Mouse (Mus musculus): ENCODE measurements around the gene Krba1. TPM values are rescaled to one million over a fixed set of nuclear protein-coding genes. Genes with fewer than 3 reads are reported as not detected.

The Krba1 gene
- polyA plus RNA-seq, 1 experiment = 17.8 TPM

DNA sequence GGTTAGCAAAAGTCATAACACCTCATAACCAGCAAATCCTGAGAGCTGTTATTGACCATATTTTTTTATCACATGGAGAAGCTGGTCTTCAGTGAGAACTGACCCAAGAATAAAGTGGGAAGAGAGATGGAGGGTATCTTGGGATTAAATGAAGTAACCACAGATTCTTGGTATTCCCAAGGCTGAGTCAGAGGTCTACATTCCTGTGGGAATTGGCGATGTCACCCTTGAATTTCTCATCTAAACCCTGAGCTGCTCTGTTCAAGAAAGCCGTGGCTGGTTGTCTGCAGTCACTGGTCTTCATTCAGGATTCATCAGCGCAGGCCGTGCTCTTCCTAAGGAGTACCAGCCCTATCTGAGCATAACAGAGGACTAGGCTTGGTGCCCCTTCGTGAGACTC is 31.6 kb downstream of the Krba1 start:
- DNase-seq (ENCODE audit: low read depth) = no peak

DNA sequence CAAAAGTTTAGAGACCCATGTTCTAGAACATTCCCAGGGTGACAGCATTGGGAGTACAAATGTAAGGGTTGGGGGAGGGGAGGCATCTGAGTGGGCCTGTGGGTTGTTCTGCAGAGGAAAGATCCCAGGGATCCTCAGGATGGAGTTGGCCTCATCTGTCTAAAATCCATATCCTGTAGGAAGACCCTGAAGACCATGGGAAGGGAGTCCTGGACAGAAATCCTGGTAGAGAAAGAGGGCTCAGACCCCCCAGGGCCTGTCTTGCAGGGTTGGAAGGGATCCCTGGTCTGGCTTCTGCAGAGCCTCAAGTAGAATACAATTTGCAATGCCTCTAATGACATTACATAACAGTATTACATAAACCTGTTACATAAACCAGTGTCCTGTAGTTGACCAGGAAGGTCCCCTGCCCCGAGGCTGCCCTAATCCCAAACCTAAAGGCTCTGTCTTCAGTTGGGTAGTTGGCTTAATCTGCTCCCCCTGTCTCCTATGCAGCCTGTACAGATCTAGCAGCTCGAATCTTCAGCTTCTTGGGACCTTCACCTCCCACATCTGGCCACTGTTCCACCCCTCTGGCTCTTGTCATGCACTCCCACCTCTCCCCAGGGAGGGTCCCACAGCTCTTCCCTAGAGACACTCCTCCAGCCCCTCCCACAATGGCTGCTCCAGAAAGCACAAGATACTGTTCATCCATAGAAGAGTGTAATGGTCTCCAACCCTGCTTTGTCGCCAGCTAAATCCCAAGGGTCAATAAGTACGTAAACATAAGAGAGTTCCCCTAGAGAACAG is 33.6 kb downstream of the Krba1 start:
- no peak for DNase-seq (ENCODE audit: low read depth)

DNA sequence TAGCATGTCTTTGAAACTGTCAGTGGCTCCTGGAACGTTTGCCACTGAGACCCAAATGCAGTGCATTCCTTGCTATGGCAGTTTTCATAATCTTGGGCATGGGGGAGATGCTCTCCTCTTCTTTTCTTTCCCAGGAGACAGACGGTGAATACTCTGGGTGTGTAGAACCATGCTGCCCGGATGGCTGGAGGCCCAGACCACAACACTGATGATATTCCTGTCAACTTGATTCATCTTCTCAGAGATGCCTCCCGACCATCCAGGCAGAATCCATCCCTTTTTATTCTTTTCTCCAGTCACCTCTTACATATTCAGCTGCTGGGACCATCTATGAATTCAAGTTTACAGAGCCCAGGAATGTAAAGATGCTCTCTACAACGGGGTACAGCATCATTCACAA is 35.4 kb downstream of the Krba1 start:
- DNase-seq (ENCODE audit: low read depth) = no peak

DNA sequence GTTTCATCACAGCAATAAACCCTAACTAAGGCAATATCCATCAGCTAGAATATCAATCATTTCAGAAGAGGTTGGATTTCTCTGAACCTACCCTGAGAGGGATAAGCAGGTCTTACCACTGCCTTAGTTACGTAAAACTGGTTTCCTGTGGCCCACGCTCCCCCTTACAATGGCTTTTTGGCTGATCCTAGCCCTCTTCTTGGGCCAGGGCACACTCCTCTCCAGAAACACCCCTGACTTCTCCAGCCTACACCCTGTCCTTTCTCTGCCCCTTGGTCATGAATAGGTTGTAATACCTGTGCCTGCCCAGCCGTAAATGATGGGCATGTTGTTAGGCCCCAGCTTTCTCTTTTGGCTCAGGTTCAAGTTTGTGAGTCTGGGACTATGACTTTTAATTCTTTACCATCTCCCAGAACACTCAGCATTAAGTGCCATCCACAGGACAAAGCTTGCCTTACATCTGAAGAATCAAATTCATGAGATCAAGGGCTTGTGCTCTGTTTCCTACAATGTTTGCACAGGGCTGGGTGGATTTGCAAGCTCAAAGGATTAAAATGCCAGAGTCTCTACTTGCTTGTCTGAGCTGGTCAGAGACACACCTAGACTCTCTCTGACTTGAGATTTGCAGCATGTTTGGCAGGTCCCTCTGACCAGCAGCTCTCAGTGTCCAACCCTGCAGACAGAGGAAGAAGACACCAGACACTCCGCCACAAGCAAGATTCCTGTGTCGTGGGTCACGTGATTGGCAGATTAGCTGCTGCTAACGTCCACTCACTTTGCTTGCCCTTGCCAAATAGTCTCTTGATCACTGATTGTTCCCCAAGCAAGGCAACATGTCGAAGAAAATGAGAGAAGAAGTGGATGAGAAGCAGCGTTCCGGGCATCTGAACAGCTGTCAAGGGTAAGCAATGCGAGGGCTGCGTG is 37.8 kb downstream of the Krba1 start:
- DNase-seq (ENCODE audit: low read depth) = peak; percentile 83

DNA sequence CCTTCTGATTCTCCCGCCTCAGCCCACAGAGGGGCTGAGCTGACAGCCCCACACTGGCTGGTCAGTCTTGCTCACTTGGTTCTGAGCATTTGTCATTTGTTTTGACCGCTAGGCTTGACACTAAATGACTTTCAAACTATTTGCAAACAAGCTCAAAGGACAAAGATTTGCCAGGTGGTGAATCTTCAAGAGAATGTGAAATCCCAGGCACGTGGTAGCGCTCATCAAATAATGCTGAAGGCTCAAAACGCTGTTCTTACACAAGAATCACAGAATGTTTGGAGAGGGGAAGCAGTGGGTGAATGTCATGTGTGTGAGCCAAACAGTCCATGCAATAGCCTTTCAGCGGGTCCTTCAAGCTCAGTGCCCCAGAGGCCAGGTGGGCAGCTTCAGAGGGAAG is 39.3 kb downstream of the Krba1 start:
- no peak for DNase-seq (ENCODE audit: low read depth)

DNA sequence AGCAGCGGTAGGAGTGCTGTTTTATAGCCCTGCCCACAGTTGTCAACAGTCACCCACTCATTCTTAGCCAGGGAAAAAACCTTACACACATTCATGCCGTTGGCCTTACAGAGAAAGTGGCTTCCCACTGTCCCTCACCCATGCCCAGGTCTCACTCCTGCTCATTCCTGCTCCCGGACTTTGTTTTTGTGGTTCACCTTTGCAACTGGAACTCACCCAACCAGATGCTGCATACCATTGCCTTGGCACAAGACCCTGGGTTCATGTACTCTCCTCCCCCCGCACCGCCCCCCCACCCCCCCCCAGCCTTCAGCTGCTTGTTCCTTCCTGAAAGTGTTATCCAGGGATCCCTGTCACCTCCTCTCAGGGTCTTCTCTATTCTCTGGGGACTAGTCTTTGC is 39.7 kb downstream of the Krba1 start:
- no peak for DNase-seq (ENCODE audit: low read depth)

DNA sequence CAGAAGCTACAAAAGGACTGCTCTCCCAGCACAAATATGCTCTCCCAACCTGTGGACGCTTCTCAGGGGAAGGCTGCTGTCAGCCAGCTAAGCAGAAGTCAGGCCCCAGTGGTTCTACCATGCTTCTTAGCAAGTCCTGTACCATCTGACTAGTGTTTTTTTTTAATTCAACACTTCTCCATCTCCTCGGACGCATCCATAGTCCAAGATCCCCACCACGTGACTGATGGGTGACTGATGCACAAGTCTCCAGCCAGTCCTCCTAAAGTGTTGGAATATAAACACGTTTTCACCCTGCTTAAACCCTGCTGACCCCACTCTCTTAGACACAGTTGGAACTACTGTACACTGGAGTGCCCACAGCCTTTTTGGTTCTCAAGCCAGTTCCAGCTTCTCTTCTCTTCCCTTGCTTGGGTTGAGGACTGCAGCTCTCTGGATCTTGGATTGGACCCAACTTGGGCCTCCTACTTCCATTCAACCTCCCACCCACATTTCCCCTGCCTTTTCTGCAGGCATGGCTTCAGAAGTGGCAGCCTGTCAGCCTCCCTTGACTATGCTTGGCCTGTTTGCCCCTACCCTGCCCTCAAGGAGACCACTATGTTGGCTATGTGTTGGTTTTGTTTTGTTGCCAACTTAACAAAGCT is 40.4 kb downstream of the Krba1 start:
- no peak for DNase-seq (ENCODE audit: low read depth)

DNA sequence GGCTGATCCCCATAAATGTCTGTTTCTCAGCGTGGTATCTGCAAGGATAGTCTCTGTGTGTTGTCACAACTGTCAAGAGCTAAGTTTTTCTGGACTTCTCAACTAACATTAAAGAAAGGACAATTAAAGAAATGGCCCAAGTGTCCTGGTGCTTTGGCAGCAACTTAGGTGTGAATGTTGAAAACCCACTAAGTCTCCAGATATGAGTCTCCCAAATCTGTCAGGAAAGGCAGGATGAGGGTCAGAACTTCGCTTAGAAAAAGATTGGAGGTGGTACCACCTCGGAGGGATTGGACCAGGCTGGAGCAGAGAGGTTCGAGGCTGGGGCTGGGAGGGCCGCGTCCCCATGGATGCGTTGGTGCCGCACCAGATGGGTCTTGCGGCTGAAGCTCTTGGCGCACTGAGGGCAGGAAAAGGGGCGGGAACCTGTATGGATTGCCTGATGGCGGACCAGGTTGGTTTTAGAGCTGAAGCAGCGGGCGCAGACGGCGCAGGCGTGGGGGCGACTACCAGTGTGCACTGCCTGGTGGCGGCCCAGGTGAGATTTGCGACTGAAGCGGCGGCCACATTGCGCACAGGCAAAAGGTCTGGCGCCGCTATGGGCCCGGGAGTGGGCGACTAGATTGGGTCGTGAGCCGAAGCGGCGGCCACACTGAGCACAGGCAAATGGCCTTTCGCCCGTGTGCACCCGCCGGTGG is 42.4 kb downstream of the Krba1 start:
- DNase-seq (ENCODE audit: low read depth) = no peak

DNA sequence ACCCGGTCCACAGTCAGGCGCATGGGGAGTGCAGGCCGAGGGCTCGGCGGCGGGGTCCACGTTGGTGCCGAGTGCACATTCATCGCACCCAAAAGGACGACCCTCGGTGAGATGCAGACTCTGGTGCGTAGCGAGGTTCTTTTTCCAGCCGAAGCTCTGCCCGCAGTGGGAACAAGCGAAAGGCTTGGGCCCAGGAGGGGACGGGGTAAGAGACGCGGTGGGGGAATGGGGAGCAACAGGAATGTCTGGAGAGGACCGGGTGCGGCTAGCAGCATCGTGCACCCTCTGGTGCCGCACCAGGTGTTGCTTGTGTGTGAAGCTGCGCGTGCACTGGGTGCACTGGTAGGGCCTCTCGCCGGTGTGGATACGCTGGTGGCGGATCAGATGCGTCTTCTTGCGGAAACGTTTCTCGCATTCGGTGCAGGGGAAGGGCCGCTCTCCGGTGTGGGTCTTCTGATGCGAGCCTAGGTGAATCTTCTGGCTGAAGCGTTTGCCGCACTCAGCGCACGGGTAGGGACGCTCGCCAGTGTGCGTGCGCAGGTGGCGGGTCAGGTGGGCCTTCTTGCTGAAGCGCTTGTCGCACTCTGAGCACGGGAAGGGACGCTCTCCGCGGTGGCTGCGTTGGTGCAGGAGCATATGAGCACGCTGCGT is 43.2 kb downstream of the Krba1 start:
- no peak for DNase-seq (ENCODE audit: low read depth)

DNA sequence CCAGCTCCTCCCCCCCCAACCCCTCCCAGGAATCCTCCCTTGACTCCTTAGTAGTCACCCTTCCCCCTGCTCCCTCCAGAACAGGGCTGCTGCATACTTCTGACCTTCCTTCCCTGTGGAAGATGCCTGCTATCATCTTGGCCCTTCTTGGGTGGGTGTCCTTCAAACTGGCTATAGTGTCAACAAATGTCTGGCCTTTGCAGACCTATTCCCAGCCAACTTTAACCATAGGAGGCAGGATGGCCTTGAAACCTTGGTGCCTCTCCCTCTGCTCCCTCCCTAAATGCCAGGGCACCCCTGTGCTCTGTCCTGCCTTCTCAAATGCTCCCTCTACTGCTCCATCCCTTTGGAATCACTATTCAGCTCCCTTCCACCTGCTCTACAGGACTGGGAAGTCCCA is 44.3 kb downstream of the Krba1 start:
- DNase-seq (ENCODE audit: low read depth) = no peak

DNA sequence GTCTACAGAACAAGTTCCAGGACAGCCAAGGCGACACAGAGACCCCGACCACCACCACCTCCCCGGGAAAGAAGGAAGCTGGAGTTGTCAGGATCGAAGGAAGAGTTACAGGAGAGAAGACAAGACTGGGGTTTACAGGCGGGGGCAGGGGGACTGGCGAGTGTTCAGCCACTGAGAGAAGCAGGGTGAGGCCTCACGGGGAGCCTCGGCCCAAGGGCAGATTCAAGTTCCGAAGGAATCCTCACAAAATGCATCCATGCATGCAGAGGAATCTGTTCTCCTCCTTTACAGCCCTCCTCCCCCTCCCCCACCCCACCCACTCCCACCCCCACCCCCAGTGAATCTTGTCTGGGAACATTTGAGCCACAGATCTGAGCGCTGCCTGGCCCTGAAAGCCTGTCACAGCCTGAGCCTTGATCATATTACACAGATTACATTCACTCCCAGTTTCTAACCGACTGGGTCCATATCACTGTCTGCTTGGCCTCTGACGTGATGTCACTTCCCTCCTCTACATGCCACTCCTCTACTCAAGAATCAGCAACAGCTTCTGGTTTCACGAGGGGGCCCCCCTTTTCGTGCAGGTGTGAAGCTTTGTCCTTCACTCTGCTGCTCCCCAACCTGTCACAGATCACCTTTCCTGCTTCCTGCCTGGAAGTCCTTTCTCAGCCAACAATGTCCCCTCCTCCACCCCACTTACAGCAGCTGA is 45.1 kb downstream of the Krba1 start:
- DNase-seq (ENCODE audit: low read depth) = no peak

DNA sequence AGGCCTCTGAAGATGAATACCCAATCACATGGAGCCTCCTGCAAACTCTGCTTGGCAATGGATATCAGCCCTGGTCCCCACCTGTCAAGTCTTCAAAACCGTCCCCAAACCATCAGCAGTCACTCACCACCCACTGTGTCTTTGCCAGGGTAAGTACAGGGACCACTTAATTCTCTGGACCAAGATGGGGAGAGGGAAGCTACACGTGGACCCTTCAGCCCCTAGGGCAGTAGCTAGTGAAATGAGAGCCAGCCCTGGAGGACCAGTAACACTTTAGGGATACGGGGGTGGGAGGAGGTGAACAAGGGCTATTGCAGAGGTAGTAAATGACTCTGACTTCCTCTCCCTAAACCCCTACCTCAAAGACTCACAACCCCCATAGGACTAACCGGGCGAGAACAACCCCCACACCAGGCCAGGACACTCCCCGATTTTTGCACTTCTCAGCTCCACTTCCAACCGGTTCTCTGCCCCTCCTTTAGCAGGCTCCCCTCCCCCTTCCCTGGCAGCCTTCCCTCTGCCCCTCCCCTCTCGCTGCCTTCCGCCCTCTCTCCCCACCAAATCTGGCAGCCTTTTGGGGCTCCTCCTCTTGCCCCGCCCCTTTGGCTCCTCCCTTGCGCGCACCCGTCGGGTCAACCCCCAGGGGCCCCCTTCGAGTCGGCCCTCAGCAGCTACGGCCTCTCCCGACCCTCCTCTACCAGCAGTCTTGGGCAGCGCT is 48.4 kb downstream of the Krba1 start:
- DNase-seq (ENCODE audit: low read depth) = no peak

DNA sequence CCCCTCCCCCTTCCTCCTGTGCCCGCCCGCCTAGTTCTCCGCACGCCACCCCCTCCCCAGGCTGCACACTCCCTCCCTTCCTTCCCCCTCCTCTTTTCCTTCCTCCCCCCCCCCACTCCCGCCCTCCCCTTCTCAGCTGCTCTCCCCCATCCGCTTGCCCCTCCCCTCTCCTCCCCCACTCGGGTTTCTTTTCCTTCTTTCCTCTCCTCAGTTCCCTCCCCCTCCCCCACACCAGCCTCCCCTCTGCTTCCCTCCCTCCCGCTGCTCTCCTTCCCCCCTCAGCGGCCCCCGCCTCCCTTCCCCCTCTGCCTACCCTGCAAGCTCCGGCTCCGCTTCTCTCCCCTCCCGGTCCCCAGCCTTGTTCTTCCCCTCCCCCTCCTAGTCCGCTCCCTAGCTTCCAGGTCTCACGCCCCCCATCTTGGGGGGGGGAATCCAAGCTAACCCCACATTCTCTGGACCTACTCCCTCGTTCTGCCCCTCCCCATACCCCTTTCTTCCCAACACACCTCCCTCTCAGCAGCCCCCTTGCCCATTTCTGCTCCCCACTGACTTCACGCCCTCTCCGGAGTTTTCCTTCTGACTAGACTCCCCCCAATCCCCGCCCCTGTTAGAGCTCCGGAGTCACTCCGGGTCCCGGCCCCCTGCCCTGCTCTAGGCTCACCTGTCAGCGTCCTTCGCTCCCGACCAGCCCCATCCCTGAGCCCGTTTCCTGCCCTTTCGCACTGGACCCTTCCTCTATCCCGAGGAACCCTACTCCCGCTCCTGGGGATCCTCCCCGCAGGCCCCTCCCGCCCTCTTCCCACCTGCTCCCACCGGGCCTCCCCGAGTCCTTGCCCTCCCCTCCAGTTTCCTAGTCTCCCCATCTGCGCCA is 49.2 kb downstream of the Krba1 start:
- DNase-seq (ENCODE audit: low read depth) = no peak

DNA sequence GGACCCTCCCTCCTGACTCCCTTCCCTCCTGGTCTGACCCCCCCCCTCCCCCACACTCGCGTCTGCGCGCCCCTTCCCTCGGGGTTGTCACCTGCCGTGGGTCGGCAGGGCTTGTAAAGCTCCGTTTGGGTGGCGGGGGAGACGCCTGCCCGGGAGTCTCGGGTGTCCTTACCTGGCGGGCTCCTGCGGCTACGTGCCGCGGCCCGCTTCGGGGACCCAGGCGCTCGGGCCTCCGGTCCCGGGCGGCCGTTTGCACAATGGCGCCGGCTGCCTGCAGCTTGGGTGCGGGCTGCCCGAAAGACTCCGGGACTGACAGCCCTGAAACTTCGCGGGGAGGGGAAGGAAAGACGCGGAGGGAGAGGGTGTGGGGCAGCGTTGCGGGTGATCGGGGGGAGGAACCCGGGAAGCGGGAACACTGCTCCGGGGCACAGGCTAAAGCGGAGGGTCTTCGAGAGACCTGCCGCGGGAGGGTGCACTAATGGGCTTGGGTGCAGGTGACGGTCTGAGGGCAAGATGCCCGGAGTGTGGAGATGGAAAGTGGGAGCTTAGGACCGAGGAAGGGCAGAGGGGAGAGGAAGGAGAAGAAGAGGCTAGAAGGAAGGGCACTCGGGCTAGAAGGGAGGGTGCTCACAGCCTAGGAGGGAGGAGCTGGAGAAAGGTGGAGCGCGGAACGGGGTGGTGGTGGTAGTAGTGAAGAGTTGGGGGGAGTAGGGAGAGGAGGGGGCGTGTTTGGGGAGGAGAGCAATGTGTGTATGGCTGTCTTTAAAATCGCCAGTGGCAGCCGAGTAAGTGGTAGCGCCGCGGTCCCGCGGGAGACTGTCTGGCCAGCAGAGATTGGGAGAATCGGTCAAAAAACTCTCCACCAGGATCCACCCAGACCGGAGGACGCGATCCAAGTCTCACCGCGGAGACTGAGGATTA is 50.1 kb downstream of the Krba1 start, which contains the start of gene Zfp467:
TSS of gene Zfp467 (minus strand) at position 645 of the 921 bp plus-strand sequence.
- DNase-seq (ENCODE audit: low read depth) = no peak

DNA sequence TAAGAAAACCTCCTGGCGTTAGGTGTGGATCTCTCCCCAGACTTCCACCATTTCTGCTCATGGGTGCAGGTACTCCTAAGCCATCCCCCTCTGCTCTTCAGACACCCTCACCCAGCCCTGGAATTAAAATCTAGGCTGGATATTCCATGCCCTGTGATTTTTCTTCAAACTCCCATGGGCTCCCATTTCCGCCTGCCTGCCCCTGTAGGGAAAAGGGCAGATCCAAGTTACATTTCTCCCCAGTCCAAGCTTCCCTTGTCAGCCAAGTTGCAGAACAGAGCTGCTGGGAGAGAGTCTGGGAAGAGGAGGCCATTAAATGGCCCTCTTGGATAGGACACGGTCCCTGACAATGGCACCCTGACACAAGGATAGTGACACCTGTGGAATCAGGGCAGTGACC is 50.9 kb downstream of the Krba1 start:
- DNase-seq (ENCODE audit: low read depth) = no peak

DNA sequence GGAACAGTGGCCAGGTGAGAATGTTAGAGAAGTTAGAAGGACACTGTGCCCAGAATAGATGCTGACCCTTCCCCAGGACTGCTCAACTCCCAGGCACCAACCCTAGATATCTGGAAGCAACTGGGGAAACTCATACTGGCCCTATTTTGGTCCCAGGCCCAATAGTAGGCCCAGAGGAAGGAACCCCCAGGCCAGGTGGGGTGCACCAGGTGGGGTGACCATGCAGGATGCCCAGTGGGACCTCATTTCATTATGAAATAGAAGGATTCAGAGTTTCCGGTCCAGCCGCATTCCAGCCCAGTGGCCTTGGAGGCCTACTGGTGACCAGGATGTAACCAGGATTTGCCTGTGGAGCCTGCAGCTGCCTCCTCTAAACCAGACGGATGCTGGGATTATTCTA is 51.5 kb downstream of the Krba1 start:
- DNase-seq (ENCODE audit: low read depth) = no peak

DNA sequence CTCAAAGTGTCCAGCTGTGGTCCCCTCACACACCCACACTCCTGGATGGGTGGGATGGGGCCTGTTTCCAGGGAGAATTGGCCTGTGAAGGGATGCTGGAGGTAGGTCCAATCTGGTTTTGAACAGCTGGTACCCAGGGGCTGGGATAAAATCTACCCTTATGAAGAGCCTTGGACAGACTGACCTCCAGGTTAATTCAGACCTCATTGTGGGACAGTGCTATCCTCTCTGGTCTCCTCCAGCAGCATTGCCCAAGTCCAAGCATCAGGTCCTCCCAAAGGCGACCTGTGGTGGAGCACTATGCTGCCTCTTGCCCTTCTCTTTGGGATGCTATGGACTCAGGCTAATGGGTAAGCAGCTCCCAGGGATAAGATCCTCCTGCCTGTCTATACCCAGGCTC is 52.5 kb downstream of the Krba1 start, which contains the start of gene Sspo:
TSS of gene Sspo (plus strand) at position 301 of the 400 bp plus-strand sequence.
- no peak for DNase-seq (ENCODE audit: low read depth)

DNA sequence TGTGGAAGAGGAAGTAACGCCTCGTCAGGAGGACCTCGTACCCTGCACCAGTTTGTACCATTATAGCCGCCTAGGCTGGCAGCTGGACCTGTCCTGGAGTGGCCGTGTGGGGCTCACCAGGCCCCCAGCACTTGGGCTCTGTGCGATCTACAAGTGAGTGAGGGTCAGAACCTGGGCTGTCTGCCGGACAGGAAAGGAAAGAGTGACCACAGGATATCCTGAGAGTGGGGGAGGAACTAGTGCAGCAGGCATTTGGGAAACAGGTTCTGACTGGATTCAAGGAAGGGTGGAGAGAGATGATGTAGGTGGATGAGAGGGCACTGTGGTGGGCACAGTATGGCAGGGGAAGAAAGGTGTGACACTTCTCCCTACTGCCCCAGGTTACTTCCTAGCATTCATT is 53.1 kb downstream of the Krba1 start:
- no peak for DNase-seq (ENCODE audit: low read depth)

All from gonadal fat pad, adult 2 months (tissue).